Mouse (Mus musculus): ENCODE measurements around the gene Ppp1r13b. TPM values are rescaled to one million over a fixed set of nuclear protein-coding genes. Genes with fewer than 3 reads are reported as not detected.

Gene Ppp1r13b
- polyA plus RNA-seq, 1 experiment from 2014 or later: 5.6 TPM

DNA sequence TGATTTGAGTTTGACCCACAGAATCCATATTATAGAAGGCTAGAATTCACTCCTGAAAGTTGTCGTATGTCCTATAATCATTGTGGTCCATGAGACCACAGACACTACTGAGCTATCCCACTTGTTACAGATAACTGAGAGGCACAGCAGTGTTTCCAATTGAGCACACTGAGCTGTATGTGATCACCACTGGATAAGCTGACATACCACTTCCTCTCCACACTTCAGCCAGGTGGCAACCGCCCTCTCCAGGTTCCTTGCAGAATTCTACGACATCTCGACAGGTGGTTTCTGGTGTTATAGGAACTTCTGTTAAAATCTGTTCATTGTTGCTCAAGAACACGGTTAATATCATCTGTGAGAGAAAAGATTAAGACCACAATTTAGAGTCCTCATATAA is 35.8 kb downstream of the Ppp1r13b start:
- H3K4me2 ChIP-seq (ENCODE audit: low read depth, low read length): no peak overlapping the region
- no peak overlapping the region for H3K9ac ChIP-seq (ENCODE audit: low read depth, low read length)
- 89% methylated on average over 5 of the region's 5 CpGs for WGBS
- ATAC-seq: no peak
- H3K4me1 ChIP-seq (ENCODE audit: control insufficient read depth, insufficient read depth, low read length): no peaks in the 10 kb centered on the region
- H3K27me3 ChIP-seq (replicated peaks; ENCODE audit: control insufficient read depth, insufficient read depth, low read length): no peaks in the 10 kb centered on the region
- no peak overlapping the region for H3K4me3 ChIP-seq (ENCODE audit: low read length)
- no peaks in the 10 kb centered on the region for H3K36me3 ChIP-seq (ENCODE audit: control insufficient read depth, insufficient read depth, low read length)
- H3K27ac ChIP-seq (ENCODE audit: low read length): no peak overlapping the region
- no peaks in the 10 kb centered on the region for H3K9me3 ChIP-seq (ENCODE audit: control insufficient read depth, low read length)

DNA sequence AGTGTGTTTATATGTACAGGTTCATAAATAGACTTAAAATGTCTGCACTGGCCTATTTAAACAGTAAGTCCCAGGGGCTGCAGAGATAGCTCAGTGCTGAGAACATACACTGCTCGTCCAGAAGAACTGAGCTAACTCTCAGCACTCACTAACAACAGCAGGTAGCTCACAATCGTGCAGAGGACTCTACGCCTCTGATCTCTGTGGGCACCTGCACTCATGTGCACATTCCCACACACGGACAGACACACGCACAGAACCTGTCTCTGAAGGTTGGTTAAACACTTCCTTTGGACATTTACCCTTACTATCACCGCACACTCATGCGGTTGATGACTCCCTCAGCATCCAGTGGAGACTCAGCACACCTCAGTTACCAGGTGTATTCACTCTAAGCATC is 37.1 kb downstream of the Ppp1r13b start:
- WGBS: 93% methylated on average over 7 of the region's 7 CpGs

DNA sequence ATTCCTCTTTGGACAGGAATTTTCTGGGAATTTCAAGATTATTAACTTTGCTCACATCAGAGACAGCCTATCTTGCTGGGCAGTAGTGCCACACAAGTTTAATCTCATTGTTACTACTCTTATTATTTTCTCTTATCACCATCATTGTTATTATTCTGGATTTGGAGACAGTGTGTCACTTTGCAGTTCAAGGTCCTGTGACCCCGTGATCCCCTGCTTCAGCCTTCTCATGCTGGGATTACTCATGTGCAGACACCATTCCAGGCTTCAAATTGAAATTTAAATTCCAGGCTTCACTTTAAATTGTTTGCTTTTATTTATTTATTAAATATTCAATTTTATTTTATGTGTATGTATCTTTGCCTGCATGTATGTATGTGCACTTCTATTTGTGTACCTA is 38.1 kb downstream of the Ppp1r13b start:
- Histone ChIP-seq H3K27ac (ENCODE audit: low read length) (no peak overlapping the region), H3K27me3 (replicated peaks; ENCODE audit: control insufficient read depth, insufficient read depth, low read length) (no peaks in the 10 kb centered on the region), H3K4me3 (ENCODE audit: low read length) (no peak overlapping the region), H3K9ac (ENCODE audit: low read depth, low read length) (no peak overlapping the region), H3K36me3 (ENCODE audit: control insufficient read depth, insufficient read depth, low read length) (no peaks in the 10 kb centered on the region), H3K4me1 (ENCODE audit: control insufficient read depth, insufficient read depth, low read length) (no peaks in the 10 kb centered on the region), H3K9me3 (ENCODE audit: control insufficient read depth, low read length) (no peaks in the 10 kb centered on the region), H3K4me2 (ENCODE audit: low read depth, low read length) (no peak overlapping the region)
- 78% methylated on average over 1 of the region's 1 CpGs for WGBS
- ATAC-seq: no peak

More for the DNA sequence above, 37.1 kb downstream of the Ppp1r13b start:
- no peak overlapping the region for H3K4me3 ChIP-seq (ENCODE audit: low read length)
- ATAC-seq: no peak
- no peak overlapping the region for H3K4me2 ChIP-seq (ENCODE audit: low read depth, low read length)
- no peak overlapping the region for H3K27ac ChIP-seq (ENCODE audit: low read length)
- H3K4me1 ChIP-seq (ENCODE audit: control insufficient read depth, insufficient read depth, low read length): no peaks in the 10 kb centered on the region
- H3K9me3 ChIP-seq (ENCODE audit: control insufficient read depth, low read length): no peaks in the 10 kb centered on the region
- no peaks in the 10 kb centered on the region for H3K36me3 ChIP-seq (ENCODE audit: control insufficient read depth, insufficient read depth, low read length)
- no peak overlapping the region for H3K9ac ChIP-seq (ENCODE audit: low read depth, low read length)
- no peaks in the 10 kb centered on the region for H3K27me3 ChIP-seq (replicated peaks; ENCODE audit: control insufficient read depth, insufficient read depth, low read length)

DNA sequence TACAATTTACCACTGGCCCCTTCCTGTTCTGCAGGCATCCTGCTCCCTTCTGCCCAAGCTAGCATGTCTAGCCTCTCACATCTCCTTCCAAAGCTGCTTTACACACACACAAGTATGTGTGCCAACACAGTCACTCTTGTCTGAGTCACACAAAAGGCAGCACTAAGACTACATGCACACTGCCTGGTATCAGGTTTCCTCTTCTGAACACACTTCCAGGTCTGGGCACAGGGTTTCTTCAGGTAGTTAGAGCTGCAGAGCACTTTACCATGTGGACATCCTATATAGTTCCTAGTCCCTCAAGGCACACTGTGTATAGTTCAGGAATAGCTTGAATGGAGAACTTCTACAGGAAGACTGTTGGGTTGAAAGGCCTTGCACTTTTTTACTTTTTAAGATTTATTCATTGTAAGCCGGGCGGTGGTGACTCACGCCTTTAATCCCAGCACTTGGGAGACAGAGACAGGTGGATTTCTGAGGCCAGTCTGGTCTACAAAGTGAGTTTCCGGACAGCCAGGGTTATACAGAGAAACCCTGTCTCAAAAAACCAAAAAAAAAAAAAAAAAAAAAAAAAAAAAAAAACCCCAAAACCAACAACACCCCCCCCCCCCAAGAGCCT is 43.6 kb downstream of the Ppp1r13b start:
- ATAC-seq: no peak
- Histone ChIP-seq H3K4me1 (ENCODE audit: control insufficient read depth, insufficient read depth, low read length) (no peaks in the 10 kb centered on the region), H3K4me3 (ENCODE audit: low read length) (no peak overlapping the region), H3K27ac (ENCODE audit: low read length) (no peak overlapping the region), H3K27me3 (replicated peaks; ENCODE audit: control insufficient read depth, insufficient read depth, low read length) (no peaks in the 10 kb centered on the region), H3K36me3 (ENCODE audit: control insufficient read depth, insufficient read depth, low read length) (no peaks in the 10 kb centered on the region), H3K9ac (ENCODE audit: low read depth, low read length) (no peak overlapping the region), H3K4me2 (ENCODE audit: low read depth, low read length) (no peak overlapping the region), H3K9me3 (ENCODE audit: control insufficient read depth, low read length) (no peaks in the 10 kb centered on the region)
- 90% methylated on average over 4 of the region's 4 CpGs for WGBS

DNA sequence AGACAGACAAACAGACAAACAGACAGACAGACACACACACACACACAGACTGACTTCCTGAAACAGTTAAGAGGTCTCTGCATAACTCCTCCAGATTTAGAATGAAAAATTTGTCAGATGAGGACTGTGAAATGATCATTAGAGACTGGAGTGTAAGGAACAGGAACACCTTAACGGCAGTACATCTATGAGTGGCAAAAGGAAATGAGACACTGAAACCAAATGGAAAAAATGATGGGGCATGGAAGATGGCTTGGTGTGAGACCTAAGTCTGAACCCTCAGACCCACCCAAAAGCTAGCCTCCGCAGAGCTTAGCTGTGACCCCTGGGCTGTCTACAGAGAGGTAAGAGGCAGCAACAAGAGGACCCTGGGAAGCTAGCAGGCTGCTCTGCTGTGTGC is 52.5 kb downstream of the Ppp1r13b start:
- WGBS: 97% methylated on average over 2 of the region's 2 CpGs

DNA sequence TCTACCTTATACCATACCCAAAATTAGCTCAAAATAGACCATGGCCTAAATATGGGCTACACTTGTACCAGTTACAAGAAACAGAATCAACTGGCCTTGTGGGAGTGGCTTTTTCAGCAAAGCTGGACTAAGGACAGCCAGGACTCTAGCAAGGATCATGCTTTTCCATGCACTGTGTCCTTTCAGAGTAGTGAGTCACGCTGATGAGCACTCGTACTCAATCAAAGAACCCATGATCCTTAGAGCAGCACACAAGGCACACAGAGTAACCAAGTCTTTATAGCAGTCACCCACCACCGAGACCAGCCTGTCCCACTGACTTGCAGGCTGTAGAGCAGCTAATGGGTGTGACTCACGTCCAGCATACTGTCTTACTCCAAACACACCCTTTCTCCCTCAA is 54.4 kb downstream of the Ppp1r13b start:
- H3K9ac ChIP-seq (ENCODE audit: low read depth, low read length): no peak overlapping the region
- H3K9me3 ChIP-seq (ENCODE audit: control insufficient read depth, low read length): 0 out of 2 replicates have a peak, but pooled peaks cover 3% of the 10 kb centered on the region
- 62% methylated on average over 4 of the region's 4 CpGs for WGBS
- no peaks in the 10 kb centered on the region for H3K36me3 ChIP-seq (ENCODE audit: control insufficient read depth, insufficient read depth, low read length)
- no peaks in the 10 kb centered on the region for H3K27me3 ChIP-seq (replicated peaks; ENCODE audit: control insufficient read depth, insufficient read depth, low read length)
- H3K4me2 ChIP-seq (ENCODE audit: low read depth, low read length): no peak overlapping the region
- H3K4me3 ChIP-seq (ENCODE audit: low read length): no peak overlapping the region
- H3K27ac ChIP-seq (ENCODE audit: low read length): no peak overlapping the region
- no peak for ATAC-seq
- H3K4me1 ChIP-seq (ENCODE audit: control insufficient read depth, insufficient read depth, low read length): peaks cover 3% of the 10 kb centered on the region

More for the DNA sequence above, 52.5 kb downstream of the Ppp1r13b start:
- H3K4me2 ChIP-seq (ENCODE audit: low read depth, low read length): no peak overlapping the region
- no peak overlapping the region for H3K27ac ChIP-seq (ENCODE audit: low read length)
- peaks cover 3% of the 10 kb centered on the region; the same call in 1 of the 2 replicates for H3K4me1 ChIP-seq (ENCODE audit: control insufficient read depth, insufficient read depth, low read length)
- H3K9ac ChIP-seq (ENCODE audit: low read depth, low read length): no peak overlapping the region
- no peak for ATAC-seq
- H3K4me3 ChIP-seq (ENCODE audit: low read length): no peak overlapping the region
- no peaks in the 10 kb centered on the region for H3K27me3 ChIP-seq (replicated peaks; ENCODE audit: control insufficient read depth, insufficient read depth, low read length)
- 0 out of 2 replicates have a peak, but pooled peaks cover 3% of the 10 kb centered on the region for H3K9me3 ChIP-seq (ENCODE audit: control insufficient read depth, low read length)
- no peaks in the 10 kb centered on the region for H3K36me3 ChIP-seq (ENCODE audit: control insufficient read depth, insufficient read depth, low read length)

DNA sequence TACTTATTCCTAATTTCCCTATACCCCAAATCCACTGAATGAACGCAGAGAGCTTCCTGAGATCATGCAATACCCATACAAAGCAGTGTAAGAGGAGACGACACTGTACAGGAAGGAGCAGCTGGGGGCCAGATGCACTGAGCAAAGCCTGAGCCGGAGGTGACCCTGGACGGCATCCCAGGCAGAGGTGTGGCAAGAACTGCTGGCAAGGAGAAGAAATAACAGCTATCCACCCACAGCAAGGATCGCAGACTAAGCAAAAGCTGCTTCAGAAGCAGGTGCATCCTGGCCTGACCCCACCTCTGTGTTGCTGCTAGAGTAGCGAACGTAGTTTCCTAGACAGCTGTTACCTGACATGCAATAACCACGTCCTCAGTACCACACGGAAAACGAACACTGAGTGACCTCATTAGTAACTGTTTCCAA is 54.9 kb downstream of the Ppp1r13b start:
- 60% methylated on average over 10 of the region's 10 CpGs for WGBS
- no peaks in the 10 kb centered on the region for H3K27me3 ChIP-seq (replicated peaks; ENCODE audit: control insufficient read depth, insufficient read depth, low read length)
- no peak overlapping the region for H3K4me3 ChIP-seq (ENCODE audit: low read length)
- H3K4me2 ChIP-seq (ENCODE audit: low read depth, low read length): no peak overlapping the region
- H3K27ac ChIP-seq (ENCODE audit: low read length): no peak overlapping the region
- peaks cover 8% of the 10 kb centered on the region for H3K4me1 ChIP-seq (ENCODE audit: control insufficient read depth, insufficient read depth, low read length)
- ATAC-seq: no peak
- 0 out of 2 replicates have a peak, but pooled peaks cover 3% of the 10 kb centered on the region for H3K9me3 ChIP-seq (ENCODE audit: control insufficient read depth, low read length)
- H3K36me3 ChIP-seq (ENCODE audit: control insufficient read depth, insufficient read depth, low read length): no peaks in the 10 kb centered on the region
- no peak overlapping the region for H3K9ac ChIP-seq (ENCODE audit: low read depth, low read length)

DNA sequence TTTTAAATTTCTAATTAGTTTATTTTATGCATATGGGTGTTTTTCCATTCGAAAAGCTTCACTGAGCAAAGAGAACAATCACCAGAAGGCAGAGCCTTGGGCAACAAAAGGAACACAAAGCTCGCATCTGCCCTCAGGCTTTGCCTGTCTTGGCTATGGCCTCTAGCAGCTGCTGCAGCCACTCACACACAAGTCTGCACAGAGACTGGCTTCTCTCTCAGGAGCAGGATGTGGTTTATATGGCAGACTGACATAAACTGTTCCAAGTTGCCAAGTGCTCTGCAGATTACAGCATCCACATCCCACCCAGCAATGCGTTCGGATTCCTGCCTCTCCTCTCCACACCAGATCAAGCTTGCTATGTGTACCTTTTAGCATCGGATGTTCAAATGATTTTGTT is 56.2 kb downstream of the Ppp1r13b start:
- Histone ChIP-seq H3K4me3 (ENCODE audit: low read length) (no peak overlapping the region), H3K4me2 (ENCODE audit: low read depth, low read length) (no peak overlapping the region), H3K4me1 (ENCODE audit: control insufficient read depth, insufficient read depth, low read length) (peaks cover 9% of the 10 kb centered on the region), H3K27ac (ENCODE audit: low read length) (no peak overlapping the region), H3K9ac (ENCODE audit: low read depth, low read length) (no peak overlapping the region), H3K36me3 (ENCODE audit: control insufficient read depth, insufficient read depth, low read length) (no peaks in the 10 kb centered on the region), H3K27me3 (replicated peaks; ENCODE audit: control insufficient read depth, insufficient read depth, low read length) (no peaks in the 10 kb centered on the region), H3K9me3 (ENCODE audit: control insufficient read depth, low read length) (0 out of 2 replicates have a peak, but pooled peaks cover 3% of the 10 kb centered on the region)
- ATAC-seq: no peak
- 76% methylated on average over 5 of the region's 5 CpGs for WGBS

DNA sequence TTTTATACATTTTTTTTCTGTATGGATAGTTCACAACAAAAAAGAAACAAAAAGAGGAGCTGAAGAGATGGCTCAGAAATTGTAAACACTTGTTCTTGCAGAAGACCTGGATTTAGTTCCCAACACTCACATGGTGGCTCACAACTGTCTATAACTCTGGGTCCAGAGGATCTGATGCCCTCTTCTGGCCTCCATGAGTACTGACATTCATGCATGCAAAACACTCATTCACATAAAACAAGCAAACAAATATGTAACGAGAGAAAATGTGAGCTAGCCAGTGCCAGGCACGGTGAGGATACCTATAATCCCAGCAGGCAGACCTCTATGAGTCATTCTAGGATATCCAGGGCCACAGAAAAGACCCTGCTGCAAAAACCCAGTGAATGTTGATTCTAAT is 56.7 kb downstream of the Ppp1r13b start:
- ATAC-seq: no peak
- Histone ChIP-seq H3K4me1 (ENCODE audit: control insufficient read depth, insufficient read depth, low read length) (peaks cover 9% of the 10 kb centered on the region), H3K4me3 (ENCODE audit: low read length) (no peak overlapping the region), H3K4me2 (ENCODE audit: low read depth, low read length) (no peak overlapping the region), H3K9me3 (ENCODE audit: control insufficient read depth, low read length) (0 out of 2 replicates have a peak, but pooled peaks cover 3% of the 10 kb centered on the region), H3K27me3 (replicated peaks; ENCODE audit: control insufficient read depth, insufficient read depth, low read length) (no peaks in the 10 kb centered on the region), H3K36me3 (ENCODE audit: control insufficient read depth, insufficient read depth, low read length) (no peaks in the 10 kb centered on the region), H3K27ac (ENCODE audit: low read length) (no peak overlapping the region), H3K9ac (ENCODE audit: low read depth, low read length) (no peak overlapping the region)
- WGBS: 65% methylated on average over 2 of the region's 2 CpGs

Measured in intestine, embryonic 16.5 days (tissue).